Mouse (Mus musculus) R1 (cell line): ENCODE measurements at regions not wholly inside any gene's neighbourhood (a gene's known extent, or its start where the extent isn't known, plus 50 kb on each side); places are given as distances from the start of the nearest gene placed in this dataset.
A peak's percentile ranks its signal among the peaks of the same experiment; 100 is the strongest.

ENCODE experiments used
- DNase-seq: peaks from one replicate; pipeline ENCODE4 v3.0.0-alpha.2; 2018; ENCODE audit warnings: low read depth, low spot score

GRCm38 (mm10) chr8:127977746-127978145 lies 380.7 kb upstream of the Nrp1 start:
- DNase-seq, result no peak

DNA sequence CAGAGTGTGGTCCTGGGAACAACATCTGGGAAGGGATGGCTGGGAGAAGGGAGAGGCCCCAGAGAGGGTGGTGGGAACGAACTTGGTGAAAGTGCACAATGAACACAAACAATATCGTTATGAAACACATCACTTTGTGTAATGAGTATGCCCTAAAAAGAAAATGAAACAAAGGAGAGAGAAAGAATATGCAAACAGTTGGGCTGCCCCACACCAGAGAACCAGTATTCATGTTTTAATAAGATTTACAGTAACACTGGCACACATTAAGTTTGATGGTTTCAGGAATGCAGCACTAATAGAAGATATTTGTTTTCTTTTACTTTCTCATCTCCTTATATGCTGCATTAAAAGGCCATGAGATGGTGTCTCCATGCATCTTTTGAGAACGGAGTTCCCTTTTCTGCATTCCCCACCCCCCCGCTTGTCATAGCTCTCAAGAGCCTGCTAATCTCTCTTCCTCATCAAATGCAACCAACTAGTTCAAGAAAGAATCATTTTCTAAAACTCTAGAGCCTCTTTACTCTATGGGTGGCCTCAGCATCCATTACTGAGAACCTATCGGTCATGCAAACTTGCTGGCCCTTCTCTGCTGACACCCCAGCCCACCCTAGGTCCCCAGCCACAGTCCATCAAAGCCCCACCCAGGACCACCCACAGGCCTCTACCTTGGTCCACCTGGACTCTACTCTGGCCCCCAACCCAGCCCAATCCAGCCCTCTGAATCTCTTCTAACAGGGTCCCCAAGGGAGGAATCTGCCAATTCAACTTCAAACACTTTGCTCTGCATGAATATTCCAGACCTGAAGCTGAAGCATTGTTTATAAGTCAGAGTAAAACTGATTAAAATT lies 379.0 kb upstream of the Nrp1 start:
- DNase-seq, result no peak

DNA sequence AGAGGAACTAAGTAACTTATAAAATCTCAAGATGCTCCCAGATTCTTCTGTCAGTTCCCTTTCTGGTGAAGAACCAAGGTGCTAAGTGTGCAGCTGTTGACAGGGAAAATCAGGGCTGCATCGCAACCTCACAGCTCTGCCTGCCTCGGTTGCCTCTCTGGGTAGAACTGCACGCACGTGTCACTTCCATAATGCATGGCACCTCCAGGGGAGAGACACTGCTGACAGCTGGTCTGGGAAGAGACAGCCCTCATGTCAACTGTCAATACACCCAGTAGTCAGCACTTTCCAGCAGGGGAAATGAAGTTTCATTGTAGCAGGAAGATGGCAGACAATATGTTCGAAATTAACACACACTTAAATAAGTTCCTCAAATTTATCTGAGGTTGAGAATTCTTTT lies 376.2 kb upstream of the Nrp1 start:
- DNase-seq, result no peak

GRCm38 (mm10) chr8:127985616-127986015 lies 372.8 kb upstream of the Nrp1 start:
- DNase-seq, result no peak

GRCm38 (mm10) chr8:127988887-127989286 lies 369.5 kb upstream of the Nrp1 start:
- no peak for DNase-seq

DNA sequence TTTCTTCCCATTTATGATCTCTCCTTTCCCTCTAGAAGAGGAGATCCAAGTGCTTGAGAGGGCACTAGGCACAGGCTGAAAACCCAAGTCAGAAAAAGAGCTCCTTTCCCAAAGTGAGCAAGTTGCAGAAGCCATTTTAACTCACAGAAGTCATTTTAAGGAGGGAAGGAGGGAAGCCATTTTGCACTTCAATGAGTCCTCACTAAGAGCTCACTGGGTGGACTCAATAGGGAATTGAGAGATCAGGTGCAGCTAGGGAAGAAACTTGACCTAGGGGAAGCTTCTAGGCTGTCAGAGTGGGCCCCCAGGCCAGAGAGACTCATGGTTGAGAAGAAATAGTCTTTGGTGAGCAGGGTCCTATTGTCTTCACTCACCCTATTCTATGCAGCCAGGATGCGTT lies 363.5 kb upstream of the Nrp1 start:
- DNase-seq, result peak; percentile 38

DNA sequence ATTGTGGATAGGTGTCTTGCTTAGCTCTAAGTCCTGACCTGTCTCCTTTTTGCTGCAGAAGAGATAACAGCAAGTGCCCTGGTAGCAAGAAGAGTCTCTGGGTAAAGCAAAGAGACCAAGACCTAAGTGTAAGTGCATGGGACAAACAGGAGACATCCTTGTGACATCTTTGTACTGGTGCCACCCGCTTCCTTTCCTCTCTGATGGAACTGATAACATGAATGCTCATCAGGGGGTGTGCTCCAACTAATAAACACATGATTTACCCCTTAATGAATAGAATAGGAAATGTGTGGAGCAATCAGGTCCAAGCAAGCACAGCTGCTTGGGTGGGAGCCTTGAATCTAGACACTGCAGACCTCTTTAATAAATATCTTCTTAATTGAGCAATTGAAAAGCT lies 362.9 kb upstream of the Nrp1 start:
- no peak for DNase-seq

DNA sequence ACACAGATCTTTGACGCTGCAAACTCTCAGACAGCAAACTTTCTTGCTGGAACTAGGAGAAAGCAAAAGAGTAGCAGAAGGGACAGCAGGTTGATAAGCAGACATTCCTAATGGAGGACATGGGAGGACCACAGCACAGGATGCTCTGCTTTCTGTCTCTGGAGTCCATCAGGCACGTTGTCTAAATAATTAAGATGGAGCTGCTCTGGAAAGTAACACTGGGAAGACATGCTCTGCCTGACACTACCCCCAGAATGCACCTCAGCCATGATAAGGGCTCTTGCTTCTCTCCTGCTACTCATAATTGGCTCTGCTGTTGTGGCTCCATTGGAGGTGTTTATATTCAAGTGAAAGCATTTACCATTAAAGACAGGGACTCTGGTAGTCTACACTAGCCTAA lies 356.0 kb upstream of the Nrp1 start:
- DNase-seq, result no peak

GRCm38 (mm10) chr8:128002806-128003205 lies 355.6 kb upstream of the Nrp1 start:
- no peak for DNase-seq

GRCm38 (mm10) chr8:128003385-128003784 lies 355.0 kb upstream of the Nrp1 start:
- DNase-seq, result no peak

DNA sequence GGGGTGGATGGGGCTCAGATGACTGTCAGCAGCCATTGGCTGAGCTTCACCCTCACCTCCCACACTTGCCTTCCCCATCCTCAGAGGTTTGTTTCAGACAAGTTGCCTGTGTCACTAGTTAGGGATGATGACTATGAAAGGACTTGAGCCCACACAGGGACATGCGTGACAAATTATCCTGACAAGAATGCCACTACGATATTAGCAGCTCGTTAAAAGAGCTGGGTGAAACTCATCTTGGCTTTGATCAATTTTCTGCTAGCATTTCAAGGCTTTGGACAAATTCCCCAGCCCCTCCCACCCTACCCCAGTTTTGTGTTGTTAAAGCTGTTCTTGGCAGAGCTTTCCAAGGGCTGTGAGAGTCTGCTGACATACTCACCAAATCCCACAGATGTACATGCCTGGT lies 354.5 kb upstream of the Nrp1 start:
- no peak for DNase-seq

DNA sequence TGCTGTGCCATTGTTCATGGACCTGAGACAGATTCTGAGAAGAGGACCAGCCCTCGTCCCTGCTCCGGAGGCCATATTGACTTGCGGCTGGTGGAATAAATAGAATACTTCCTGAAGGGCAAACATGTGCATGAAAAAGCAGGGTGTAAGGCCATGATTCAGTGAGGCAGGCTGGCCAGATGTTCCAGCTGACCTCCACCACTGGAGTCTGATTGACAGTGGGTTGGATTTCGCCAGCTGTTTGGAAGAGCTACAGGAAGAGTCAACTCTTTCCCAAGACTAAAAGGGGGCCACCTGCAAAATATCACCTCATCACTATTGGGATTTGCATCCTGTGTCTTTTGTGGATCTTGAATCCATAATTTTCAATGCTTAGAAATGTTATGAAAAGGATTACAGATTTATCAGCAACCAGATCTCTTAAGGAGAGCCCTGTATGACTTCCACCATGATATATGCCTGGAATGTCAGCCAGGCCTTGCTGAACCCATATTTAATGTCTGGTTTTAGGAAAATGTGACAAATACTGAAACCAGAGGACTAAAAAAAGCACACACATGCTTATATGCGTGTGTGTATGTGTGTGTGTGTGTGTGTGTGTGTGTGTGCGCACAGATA lies 348.9 kb upstream of the Nrp1 start:
- no peak for DNase-seq

DNA sequence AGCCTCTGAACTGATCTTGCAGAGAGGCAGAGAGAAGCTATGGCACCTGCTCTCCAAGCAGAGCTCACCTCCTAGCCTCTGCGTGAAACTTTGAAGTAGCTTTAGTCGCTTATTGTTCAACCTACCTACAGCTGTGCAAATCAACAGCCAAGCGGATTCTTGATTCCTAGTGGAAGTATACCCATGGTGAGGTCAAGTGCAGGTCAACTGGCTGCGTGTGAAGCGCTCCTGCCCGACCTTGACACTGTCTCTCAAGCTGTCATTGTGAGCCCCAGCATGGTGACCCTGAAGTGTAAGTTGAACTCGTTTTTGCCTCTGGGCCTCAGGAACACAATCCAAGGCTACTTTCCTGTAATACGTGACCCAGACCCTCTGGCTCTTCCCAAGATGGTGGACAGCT lies 341.2 kb upstream of the Nrp1 start:
- peak; percentile 78 for DNase-seq

- DNase-seq, result no peak
Observed at GRCm38 (mm10) chr8:128023661-128024060, 334.7 kb upstream of the Nrp1 start.

DNA sequence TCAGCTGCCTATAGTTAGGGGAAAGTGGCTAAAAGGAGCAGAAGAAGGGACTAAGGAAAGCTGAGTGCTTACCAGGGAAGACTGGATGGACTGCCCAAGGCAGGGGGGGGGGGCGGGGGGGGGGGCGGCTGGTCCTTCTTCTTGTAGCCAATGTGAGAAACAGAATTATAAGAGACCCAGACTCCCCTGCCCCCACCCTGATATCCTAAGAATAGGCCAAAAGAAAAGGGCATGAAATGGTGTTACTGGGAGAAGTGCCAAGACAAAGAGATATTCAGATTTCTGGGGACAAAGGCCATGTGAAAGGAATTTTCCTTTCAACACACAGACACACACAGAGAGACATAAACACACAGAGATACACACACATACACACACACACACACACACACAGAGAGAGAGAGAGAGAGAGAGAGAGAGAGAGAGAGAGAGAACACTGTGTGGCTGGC lies 333.6 kb upstream of the Nrp1 start:
- DNase-seq, result no peak

DNA sequence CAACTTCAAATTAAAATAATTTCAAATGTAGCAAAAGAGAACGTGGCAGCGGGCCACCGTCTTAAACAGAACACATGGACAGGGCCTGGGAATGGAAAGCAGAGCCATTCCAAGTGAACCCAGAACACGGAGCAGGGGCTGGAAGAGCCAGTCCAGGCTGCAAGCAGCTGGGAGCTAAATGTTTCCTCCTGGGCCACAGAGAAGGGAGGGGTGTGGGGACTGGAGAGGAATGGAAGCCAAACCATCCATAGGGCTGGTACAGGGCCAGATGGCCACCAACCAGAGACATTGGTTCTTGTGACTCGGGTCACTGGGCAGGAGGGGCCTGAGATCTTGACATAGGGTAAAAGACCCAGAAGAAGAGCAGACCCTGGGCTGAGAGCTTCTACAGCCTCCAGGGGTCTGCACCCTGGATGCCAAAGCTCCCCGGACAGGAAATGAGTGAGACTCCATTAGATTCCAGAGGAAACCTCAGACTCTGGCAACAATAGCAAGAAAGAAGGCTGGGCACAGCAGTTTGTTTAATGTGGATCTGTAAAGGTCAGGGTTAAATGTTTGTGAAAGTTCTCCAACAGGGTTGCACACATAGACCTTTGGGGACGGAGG lies 333.1 kb upstream of the Nrp1 start:
- DNase-seq, result no peak

DNA sequence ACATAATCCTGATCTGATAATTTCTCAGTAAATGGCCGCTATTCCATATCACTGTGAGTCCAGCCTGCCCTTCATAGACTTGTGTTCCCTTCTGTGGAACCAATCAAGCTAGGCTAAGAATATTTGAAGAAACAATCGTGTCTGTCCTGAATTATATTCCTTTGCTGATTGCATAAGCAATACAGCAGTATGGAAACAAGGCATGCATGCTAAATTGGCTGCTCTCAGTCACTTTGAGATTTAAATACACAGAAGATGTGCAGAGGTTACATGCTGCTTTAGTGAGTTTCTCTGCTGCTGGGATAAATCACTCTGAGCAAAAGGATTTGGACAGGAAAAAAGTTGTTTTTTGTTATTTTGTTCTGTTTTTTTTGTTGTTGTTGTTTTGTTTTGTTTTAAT lies 331.4 kb upstream of the Nrp1 start:
- no peak for DNase-seq

DNA sequence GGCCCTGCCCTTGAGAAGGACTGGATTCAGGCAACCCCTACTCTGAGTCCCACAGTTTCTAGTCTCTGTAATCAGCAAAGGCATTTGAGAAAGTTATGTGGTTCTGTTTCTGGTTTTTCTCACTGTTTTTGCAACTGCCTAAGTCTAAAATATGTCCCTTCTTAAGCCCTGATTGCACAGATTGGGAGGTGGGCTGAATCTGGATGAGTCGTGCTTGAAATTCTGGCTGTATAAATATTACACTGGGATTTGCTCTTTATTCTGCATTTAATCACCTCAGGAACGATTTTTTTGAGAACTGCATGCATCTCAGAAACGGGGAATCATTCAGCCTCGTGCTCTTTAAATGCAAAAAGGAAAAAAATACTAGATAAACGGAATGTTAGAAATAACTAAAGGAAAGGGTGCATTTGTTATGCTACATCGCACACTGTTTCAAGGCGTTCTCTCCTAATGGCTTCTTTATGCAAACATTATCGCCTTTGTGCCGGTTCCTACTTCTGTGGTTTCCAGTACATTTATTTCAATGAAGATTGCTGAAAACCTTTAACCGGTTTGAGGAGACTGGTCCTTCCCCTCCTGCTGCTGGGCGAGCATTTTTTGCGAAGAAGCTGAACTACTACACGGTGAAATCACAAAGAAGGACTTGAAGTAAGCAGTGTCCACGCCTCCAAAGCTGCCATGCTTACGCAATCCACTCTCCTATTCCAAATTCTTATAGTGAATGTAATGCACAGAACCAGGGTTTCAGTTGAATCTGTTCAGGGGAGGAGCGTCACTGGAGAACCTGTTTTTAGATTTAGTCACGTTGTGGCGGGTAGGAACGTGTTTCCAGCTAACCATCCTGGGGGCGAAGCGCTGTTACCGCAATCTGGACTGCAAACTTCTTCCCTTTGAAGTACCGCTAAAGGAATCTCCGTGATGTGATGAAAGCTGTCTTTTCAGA lies 327.8 kb upstream of the Nrp1 start:
- DNase-seq, result no peak

GRCm38 (mm10) chr8:128034127-128034526 lies 324.3 kb upstream of the Nrp1 start:
- DNase-seq, result no peak

DNA sequence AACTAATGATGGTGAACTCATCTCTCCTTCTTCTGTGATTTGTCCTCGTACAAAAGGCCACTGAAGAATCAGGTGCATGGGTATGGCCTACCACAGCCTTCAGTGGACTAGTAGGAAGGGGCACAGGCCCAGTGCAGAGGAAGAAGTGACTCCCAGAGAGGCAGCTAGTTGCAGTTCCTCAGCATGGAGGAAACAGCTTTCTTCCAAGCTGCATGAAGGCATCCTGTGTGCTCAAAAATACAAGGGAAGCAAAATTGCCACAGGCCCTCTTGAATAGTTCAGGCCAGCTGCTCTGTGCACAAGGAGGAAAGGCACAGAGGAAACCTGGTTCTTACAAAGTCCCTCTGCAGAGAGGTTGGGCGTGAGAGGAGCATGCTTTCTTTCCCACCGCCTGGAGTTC lies 322.7 kb upstream of the Nrp1 start:
- no peak for DNase-seq

GRCm38 (mm10) chr8:128039341-128040064 lies 318.9 kb upstream of the Nrp1 start:
- no peak for DNase-seq
